Mouse (Mus musculus) C2C12 (cell line): ENCODE results near the gene Shpk. TPM values are rescaled to one million over a fixed set of nuclear protein-coding genes. Genes with fewer than 3 reads are reported as not detected.
A peak's percentile ranks its signal among the peaks of the same experiment; 100 is the strongest.

ENCODE experiments used
- H3K27me3 ChIP-seq: one replicate; pipeline ENCODE4 v1.6.1; 2011; ENCODE audit not compliant: control insufficient read depth, insufficient read depth, insufficient read length
- H3K36me3 ChIP-seq: one replicate; pipeline ENCODE4 v1.6.1; 2011; ENCODE audit not compliant: control insufficient read depth, insufficient read depth
- H3K4me3 ChIP-seq: one replicate; pipeline ENCODE4 v1.5.1; 2011; ENCODE audit warnings: mild to moderate bottlenecking, control low read depth; ENCODE audit not compliant: poor library complexity, insufficient read depth, severe bottlenecking
- H3K79me2 ChIP-seq: one replicate; pipeline ENCODE4 v1.6.1; 2011; ENCODE audit not compliant: control insufficient read depth, insufficient read depth
- H3K79me3 ChIP-seq: one replicate; pipeline ENCODE4 v1.6.1; 2011; ENCODE audit warnings: low read depth, control low read depth
- H3ac ChIP-seq: one replicate; pipeline ENCODE3; 2011; ENCODE audit warnings: low read depth; ENCODE audit not compliant: control insufficient read depth, insufficient read length
- CEBPB ChIP-seq: IDR thresholded peaks from one replicate; pipeline ENCODE4 v1.6.1; 2011; ENCODE audit warnings: low read depth, mild to moderate bottlenecking, control low read depth, moderate library complexity
- CTCF ChIP-seq: IDR thresholded peaks from one replicate; pipeline ENCODE4 v1.5.1; 2011; ENCODE audit not compliant: control insufficient read depth, insufficient read depth, insufficient read length
- FOSL1 ChIP-seq: IDR thresholded peaks from one replicate; pipeline ENCODE4 v1.8.0; 2011; ENCODE audit warnings: mild to moderate bottlenecking, low read length; ENCODE audit not compliant: poor library complexity, insufficient read depth, severe bottlenecking
- MAX ChIP-seq: IDR thresholded peaks from one replicate; pipeline ENCODE4 v1.6.1; 2011; ENCODE audit warnings: mild to moderate bottlenecking, control low read depth
- MYOD1 ChIP-seq: IDR thresholded peaks from one replicate; pipeline ENCODE4 v1.6.1; 2011; ENCODE audit warnings: low read depth; ENCODE audit not compliant: control insufficient read depth, insufficient read length
- MYOG ChIP-seq: IDR thresholded peaks from one replicate; pipeline ENCODE4 v1.6.1; 2011; ENCODE audit not compliant: control insufficient read depth, insufficient read length; ENCODE audit errors: extremely low read depth
- USF1 ChIP-seq: IDR thresholded peaks from one replicate; pipeline ENCODE4 v1.6.1; 2011; ENCODE audit warnings: low read depth, mild to moderate bottlenecking, control low read depth, moderate library complexity
- polyA plus RNA-seq: library from polyadenylated mRNA; unstranded; fragments of >200 nt; fragmentation: generic; extraction: Trizol; gene quantifications from one replicate; pipeline ENCODE4 v1.2.1, GENCODE M21; 2012; ENCODE audit warnings: missing spikeins

Shpk gene
- polyA plus RNA-seq, 1 experiment: 0.28 TPM

DNA sequence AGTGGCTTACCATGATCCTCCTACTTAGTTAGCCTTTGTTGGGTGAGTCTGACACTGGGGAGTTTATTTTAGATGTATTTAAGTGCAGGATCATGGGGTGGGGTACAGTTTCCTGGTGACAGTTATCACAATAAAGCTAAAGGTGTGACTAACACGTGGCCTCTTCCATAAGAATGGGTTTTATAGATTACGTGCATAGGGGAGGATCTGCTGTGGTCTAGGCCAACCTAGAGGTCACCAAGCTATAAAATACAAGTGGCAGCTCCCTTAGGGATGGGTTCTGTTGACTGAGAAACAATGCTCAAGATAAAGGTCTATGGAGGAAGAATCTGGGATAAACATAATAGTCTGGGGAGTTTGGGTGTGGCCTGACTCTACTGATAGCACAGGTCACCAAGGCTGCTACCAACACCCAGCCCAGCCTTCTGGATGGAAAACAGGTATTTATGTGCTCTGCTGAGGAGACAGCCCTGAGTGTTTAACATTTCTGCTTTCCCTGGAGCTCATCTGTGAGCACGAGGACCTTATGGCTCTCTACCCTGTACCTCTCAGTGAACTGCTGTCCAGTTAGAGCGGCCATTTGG, 58.2 kb downstream of the Shpk start:
- Histone ChIP-seq H3K4me3 (no peak overlapping the region), H3K27me3 (no peaks in the 10 kb centered on the region), H3K79me2 (no peaks in the 10 kb centered on the region), H3K79me3 (no peaks in the 10 kb centered on the region), H3ac (no peak overlapping the region), H3K36me3 (no peaks in the 10 kb centered on the region)
- no peak for TF ChIP-seq MAX

GRCm38 (mm10) chr11:73258664-73259063, 59.4 kb downstream of the Shpk start:
- no peaks in the 10 kb centered on the region for H3K27me3 ChIP-seq
- H3ac ChIP-seq: no peak overlapping the region
- H3K79me3 ChIP-seq: no peaks in the 10 kb centered on the region
- TF ChIP-seq MAX (no peak), CEBPB (no peak), MYOG (no peak), MYOD1 (no peak), CTCF (no peak), FOSL1 (no peak), USF1 (no peak)
- H3K79me2 ChIP-seq: no peaks in the 10 kb centered on the region
- H3K4me3 ChIP-seq: no peak overlapping the region
- no peaks in the 10 kb centered on the region for H3K36me3 ChIP-seq

- Histone ChIP-seq H3K79me2 (no peaks in the 10 kb centered on the region), H3ac (no peak overlapping the region), H3K4me3 (no peak overlapping the region), H3K36me3 (no peaks in the 10 kb centered on the region), H3K27me3 (no peaks in the 10 kb centered on the region), H3K79me3 (no peaks in the 10 kb centered on the region)
- TF ChIP-seq CEBPB: no peak
Measured at GRCm38 (mm10) chr11:73260457-73260856, 61.2 kb downstream of the Shpk start.

DNA sequence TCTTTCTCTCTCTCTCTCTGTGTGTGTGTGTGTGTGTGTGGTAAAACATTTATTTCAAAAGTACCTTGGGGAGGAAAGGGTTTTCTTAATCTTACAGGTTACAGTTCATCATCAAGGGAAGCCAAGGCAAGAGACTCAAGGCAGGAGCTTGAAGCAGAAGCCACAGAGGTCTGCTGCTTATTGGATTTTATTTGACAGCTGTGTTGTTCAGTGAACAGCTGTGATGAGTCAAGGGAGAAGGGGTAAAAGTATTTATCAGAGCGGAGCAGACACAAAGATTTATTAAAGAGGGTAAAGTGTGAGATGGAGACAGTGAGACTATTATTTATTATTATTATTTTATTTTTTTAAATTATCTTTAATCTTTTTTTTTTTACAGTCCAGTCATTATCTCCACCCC, 62.1 kb downstream of the Shpk start:
- H3K4me3 ChIP-seq: no peak overlapping the region
- no peaks in the 10 kb centered on the region for H3K79me2 ChIP-seq
- no peak for TF ChIP-seq FOSL1
- TF ChIP-seq MAX: no peak
- TF ChIP-seq MYOD1: peak; percentile 37
- no peak for TF ChIP-seq CEBPB
- no peaks in the 10 kb centered on the region for H3K79me3 ChIP-seq
- H3K36me3 ChIP-seq: no peaks in the 10 kb centered on the region
- H3ac ChIP-seq: no peak overlapping the region
- H3K27me3 ChIP-seq: no peaks in the 10 kb centered on the region

GRCm38 (mm10) chr11:73267267-73267666, 68.0 kb downstream of the Shpk start, which contains the start of gene Trpv3:
Trpv3 (plus strand) TSS chr11:73267388.
- Histone ChIP-seq H3K79me2 (no peaks in the 10 kb centered on the region), H3ac (no peak within 1 kb of the TSS), H3K79me3 (no peaks in the 10 kb centered on the region), H3K4me3 (no peak within 1 kb of the TSS), H3K27me3 (no peaks in the 10 kb centered on the region), H3K36me3 (no peaks in the 10 kb centered on the region)
- TF ChIP-seq CEBPB (no peak), MAX (no peak), MYOG (no peak), USF1 (peak; percentile 23), FOSL1 (no peak), MYOD1 (peak; percentile 14), CTCF (no peak)

Other genes with a start within 250 kb of the Shpk start
- 0.54 TPM for gene Atp2a3, start 238.3 kb upstream of the Shpk start, polyA plus RNA-seq
- 0.05 TPM for gene P2rx1, start 200.4 kb upstream of the Shpk start, polyA plus RNA-seq
- gene Camkk1, start 180.5 kb upstream of the Shpk start, polyA plus RNA-seq: 7.7 TPM
- 3.6 TPM for gene Ncbp3, start 151.7 kb upstream of the Shpk start, polyA plus RNA-seq
- 0.05 TPM for gene Itgae, start 108.9 kb upstream of the Shpk start, polyA plus RNA-seq
- 9.4 TPM for gene Haspin, start 61.2 kb upstream of the Shpk start, polyA plus RNA-seq
- 1.0 TPM for gene P2rx5, start 39.0 kb upstream of the Shpk start, polyA plus RNA-seq
- 71.6 TPM for gene Emc6, start 22.4 kb upstream of the Shpk start, polyA plus RNA-seq
- gene Tax1bp3, start 22.4 kb upstream of the Shpk start, polyA plus RNA-seq: 159 TPM
- gene Ctns, start 418 bp upstream of the Shpk start, polyA plus RNA-seq: 4.2 TPM
- 0.01 TPM for gene Trpv1, start 34.8 kb downstream of the Shpk start, polyA plus RNA-seq
- gene Trpv3, start 67.9 kb downstream of the Shpk start, polyA plus RNA-seq: under 0.01 TPM
- 0.60 TPM for gene Aspa, start 130.1 kb downstream of the Shpk start, polyA plus RNA-seq
- not detected for gene Gm49340, start 130.3 kb downstream of the Shpk start, polyA plus RNA-seq
- gene Spata22, start 130.3 kb downstream of the Shpk start, polyA plus RNA-seq: not detected
- not detected for gene Olfr20, start 151.3 kb downstream of the Shpk start, polyA plus RNA-seq
- not detected for gene Olfr376, start 171.8 kb downstream of the Shpk start, polyA plus RNA-seq
- not detected for gene Olfr1, start 200.2 kb downstream of the Shpk start, polyA plus RNA-seq
- gene Olfr378, start 229.0 kb downstream of the Shpk start, polyA plus RNA-seq: not detected